Mouse (Mus musculus) liver, adult (tissue): ENCODE results near the gene St6galnac3.

Source experiments
- GATA4 ChIP-seq: IDR thresholded peaks from 2 replicates; pipeline ENCODE4 v1.6.1; 2014; ENCODE audit warnings: mild to moderate bottlenecking, low read length; ENCODE audit not compliant: insufficient replicate concordance

Gene St6galnac3

DNA sequence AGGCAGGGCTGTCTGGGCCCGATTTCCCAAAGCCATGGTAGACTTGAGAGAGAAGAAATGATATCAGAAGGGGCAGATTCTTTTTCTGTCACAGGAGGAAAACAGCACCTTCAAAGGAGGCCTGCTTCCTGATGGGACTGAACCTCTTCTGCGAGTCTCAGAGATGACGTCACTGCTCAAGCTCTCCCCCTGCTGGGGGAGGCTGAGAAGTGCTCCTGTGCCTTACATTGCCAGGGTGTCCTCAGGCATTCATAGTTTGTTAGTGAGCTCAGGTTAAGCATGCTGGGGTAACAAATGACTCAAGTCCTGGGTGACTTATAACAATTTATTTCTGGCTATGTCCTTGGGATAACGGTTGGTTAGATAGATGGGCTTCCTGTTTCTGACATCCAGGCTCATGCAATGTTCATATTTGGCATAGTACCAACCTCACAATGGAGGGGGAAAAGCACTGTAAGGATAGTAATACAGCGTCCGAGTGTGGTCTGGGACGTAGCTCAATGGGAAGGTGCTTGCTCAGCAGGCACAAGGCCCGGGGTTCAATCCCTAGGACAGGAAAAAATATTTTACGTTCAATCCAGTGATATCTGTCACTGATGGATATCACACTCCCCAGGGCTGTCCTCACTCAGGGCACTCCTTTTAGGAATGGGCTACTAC is 474.2 kb downstream of the St6galnac3 start:
- no peak for TF ChIP-seq GATA4

- TF ChIP-seq GATA4: no peak
These were observed 476.1 kb downstream of the St6galnac3 start for GRCm38 (mm10) chr3:153248866-153249265.

GRCm38 (mm10) chr3:153248029-153248428 is 476.9 kb downstream of the St6galnac3 start:
- no peak for TF ChIP-seq GATA4

- no peak for TF ChIP-seq GATA4
These were observed 482.4 kb downstream of the St6galnac3 start for GRCm38 (mm10) chr3:153242524-153242923.

GRCm38 (mm10) chr3:153241134-153241533 is 483.8 kb downstream of the St6galnac3 start:
- no peak for TF ChIP-seq GATA4

DNA sequence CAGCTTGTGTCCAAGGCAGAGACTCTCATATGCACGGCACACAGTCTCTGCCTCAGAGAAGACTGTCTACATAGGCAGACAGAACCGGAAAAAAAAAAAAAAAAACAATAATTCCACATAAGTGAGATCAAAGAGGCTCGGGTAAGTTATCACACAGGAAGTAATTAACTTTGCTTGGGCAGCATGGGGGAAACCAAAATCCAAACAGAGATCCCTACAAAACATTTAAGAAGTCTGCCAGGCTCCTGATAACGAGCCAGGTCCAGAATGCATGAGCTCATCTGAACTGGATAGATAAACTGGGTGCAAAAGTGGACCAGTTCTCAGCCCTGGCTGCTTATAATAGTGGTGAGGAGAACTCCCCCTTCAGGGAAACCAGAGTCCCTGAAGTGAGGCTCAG is 484.6 kb downstream of the St6galnac3 start:
- TF ChIP-seq GATA4: no peak

GRCm38 (mm10) chr3:153238381-153238780 is 486.6 kb downstream of the St6galnac3 start:
- TF ChIP-seq GATA4: no peak

DNA sequence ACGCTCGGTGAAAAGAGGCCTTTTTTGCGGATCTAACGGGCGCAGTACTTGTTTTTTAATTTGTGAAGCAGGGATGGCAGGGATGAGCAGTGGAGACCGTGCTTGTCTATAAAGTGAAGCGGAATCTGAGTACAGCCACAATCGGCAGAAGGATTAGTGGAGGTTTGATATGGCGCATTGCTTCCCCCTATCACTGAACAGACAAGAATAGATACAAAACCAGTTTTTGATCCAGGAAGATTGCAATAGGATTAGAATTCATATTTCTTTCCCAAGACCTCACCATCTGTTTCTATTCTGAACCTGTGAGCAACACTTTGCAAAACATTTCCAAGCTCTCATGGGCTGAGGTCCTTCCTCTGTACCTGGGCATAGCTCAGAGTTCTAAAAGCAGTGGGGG is 488.7 kb downstream of the St6galnac3 start:
- TF ChIP-seq GATA4: no peak

- no peak for TF ChIP-seq GATA4
These were observed 502.2 kb downstream of the St6galnac3 start for GRCm38 (mm10) chr3:153222611-153223402.

GRCm38 (mm10) chr3:153219391-153219790 is 505.6 kb downstream of the St6galnac3 start:
- TF ChIP-seq GATA4: no peak

DNA sequence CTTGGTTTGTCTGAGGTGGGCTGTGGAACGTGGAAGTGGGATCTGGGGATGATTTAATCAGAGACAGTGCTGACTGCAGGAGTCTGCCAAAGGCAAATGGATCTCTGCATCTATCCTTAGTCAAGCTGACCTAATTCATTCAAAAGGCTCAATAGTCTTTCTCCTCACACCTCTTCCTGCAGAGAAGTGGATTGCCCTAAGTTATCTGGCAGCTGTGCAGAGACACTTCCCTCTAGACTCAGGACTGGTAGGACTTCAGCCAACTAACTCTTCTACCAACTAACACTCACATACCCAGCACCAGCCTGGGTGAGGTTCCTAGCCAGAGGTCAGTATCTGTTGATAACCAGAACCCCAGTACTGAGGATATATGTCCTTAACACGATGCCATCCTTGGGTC is 516.8 kb downstream of the St6galnac3 start:
- TF ChIP-seq GATA4: no peak

DNA sequence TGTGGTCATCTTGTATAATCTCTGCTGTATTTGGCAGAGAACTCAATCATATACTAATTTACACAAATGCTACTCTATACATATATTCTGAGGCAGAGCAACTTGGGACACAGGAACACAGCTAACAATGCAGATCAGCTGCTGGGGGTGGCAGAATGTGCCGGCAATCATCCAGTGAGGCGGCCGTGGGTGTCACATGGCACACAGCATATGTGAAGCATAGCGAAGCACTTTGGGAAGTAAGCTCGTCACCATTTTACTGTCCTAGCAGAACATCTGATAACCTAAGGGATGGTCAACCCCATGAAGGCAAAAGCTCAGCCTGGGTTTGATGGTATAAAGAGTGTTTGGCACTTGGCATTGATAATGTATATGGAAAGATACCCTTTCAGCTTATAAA is 520.9 kb downstream of the St6galnac3 start:
- TF ChIP-seq GATA4: no peak

GRCm38 (mm10) chr3:153201835-153202234 is 523.1 kb downstream of the St6galnac3 start:
- TF ChIP-seq GATA4: no peak

DNA sequence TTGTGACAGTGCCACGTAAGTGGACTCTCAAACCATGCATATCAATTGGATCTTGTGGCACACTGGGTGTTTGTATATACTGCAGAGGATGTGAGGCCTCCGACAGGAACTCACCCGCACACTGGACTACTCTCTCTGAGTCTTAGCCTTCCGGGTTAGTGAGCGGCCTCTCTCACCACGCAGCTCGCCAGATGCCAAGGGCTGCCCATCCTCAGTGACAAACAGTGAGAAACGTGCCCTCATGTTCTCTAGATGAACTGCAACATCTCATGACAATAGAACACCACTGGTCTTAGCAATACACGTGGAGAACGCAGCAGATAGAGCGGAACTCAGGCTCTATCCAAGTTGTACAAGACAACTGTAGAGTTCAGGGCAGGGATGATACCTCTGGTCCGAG is 524.2 kb downstream of the St6galnac3 start:
- TF ChIP-seq GATA4: no peak

- no peak for TF ChIP-seq GATA4
These were observed 524.9 kb downstream of the St6galnac3 start for GRCm38 (mm10) chr3:153200076-153200475.

DNA sequence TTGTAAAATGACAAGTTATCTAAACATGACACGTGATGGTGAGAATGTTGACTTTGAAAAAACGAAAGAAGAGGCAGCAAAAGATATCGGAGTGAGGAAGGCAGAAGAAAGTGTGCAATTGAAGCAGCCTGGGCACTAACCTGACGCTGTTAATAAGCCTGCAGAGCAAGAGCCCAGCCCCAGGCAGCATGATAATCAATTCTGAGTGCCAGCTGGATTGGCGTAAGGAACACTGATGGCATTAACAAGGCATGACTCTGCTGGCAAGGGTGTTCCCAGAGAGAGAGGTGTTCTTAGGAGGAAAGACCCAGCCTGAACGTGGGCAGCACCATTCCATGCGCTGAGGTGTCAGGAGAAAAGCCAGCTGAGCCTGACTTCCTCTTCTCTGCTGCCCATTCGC is 525.7 kb downstream of the St6galnac3 start:
- no peak for TF ChIP-seq GATA4
